Mouse (Mus musculus): ENCODE data around the gene Pgf.

- TF ChIP-seq CTCF (IDR thresholded peaks at IDR 0.05; ENCODE audit: extremely low read depth, insufficient read depth, insufficient read length, insufficient replicate concordance) = no peak
- no peak for TF ChIP-seq POLR2A (IDR thresholded peaks at IDR 0.05; ENCODE audit: low read depth, low read length)
Observed at GRCm38 (mm10) chr12:85185810-85186209, 8.2 kb upstream of the Pgf start.
